Mouse (Mus musculus) limb, embryonic 13.5 days (tissue): ENCODE results near the gene Aebp2. TPM values are rescaled to one million over a fixed set of nuclear protein-coding genes. Genes with fewer than 3 reads are reported as not detected.

Experiments used
- ATAC-seq: fragments of 200-750 bp; cut with Nextera tagmentation; 2 replicates; pipeline ENCODE4 v1.8.0; 2017; ENCODE audit warnings: low read depth, moderate number of reproducible peaks, moderate TSS enrichment; ENCODE audit not compliant: low FRiP score
- H3K27ac ChIP-seq: fragments of 300-500 bp; sonication (generic); 2 replicates; pipeline ENCODE4 v1.5.1; 2015; ENCODE audit warnings: inconsistent platforms, mild to moderate bottlenecking, moderate library complexity
- H3K27me3 ChIP-seq: fragments of 300-500 bp; sonication (generic); 2 replicates; pipeline ENCODE4 v1.6.1; 2015; ENCODE audit warnings: mild to moderate bottlenecking, inconsistent platforms
- H3K36me3 ChIP-seq: fragments of 300-500 bp; sonication (generic); 2 replicates; pipeline ENCODE4 v1.6.1; 2015; ENCODE audit warnings: inconsistent platforms, mild to moderate bottlenecking, moderate library complexity
- H3K4me1 ChIP-seq: fragments of 300-500 bp; sonication (generic); 2 replicates; pipeline ENCODE4 v1.6.1; 2015; ENCODE audit warnings: inconsistent platforms
- H3K4me2 ChIP-seq: fragments of 300-500 bp; sonication (generic); replicated peaks from 2 replicates; pipeline ENCODE4 v1.6.1; 2015; ENCODE audit warnings: inconsistent platforms, mild to moderate bottlenecking, moderate library complexity
- H3K4me3 ChIP-seq: fragments of 300-500 bp; sonication (generic); 2 replicates; pipeline ENCODE4 v1.5.1; 2015; ENCODE audit warnings: moderate library complexity, mild to moderate bottlenecking, inconsistent platforms
- H3K9ac ChIP-seq: fragments of 300-500 bp; sonication (generic); 2 replicates; pipeline ENCODE4 v1.6.1; 2015; ENCODE audit warnings: mild to moderate bottlenecking, inconsistent platforms
- H3K9me3 ChIP-seq: fragments of 300-500 bp; sonication (generic); 2 replicates; pipeline ENCODE4 v1.6.1; 2016; ENCODE audit warnings: inconsistent platforms
- WGBS: fragments of 180-500 bp; shearing (Covaris S2); methylation state at CpG from one replicate; pipeline ENCODE4 v1.1.7; 2015; 5-methylcytosine and 5-hydroxymethylcytosine counted together
- polyA plus RNA-seq: library from polyadenylated mRNA; unstranded; fragments of >200 nt; fragmentation: Nextera tagmentation; extraction: Ambion mirVana; gene quantifications from 2 replicates; pipeline ENCODE4 v1.2.1, GENCODE M21; 2015

Gene Aebp2
- polyA plus RNA-seq, 1 experiment from 2014 or later = 17.7 TPM

GRCm38 (mm10) chr6:140610117-140610516 lies 12.3 kb upstream of the Aebp2 start:
- H3K4me2 ChIP-seq = no peak overlapping the region
- no peak for ATAC-seq
- 87% methylated on average over 5 of the region's 5 CpGs for whole genome bisulfite sequencing

GRCm38 (mm10) chr6:140611282-140611681 lies 11.2 kb upstream of the Aebp2 start:
- Histone ChIP-seq H3K27ac (peak overlapping the region; percentile 81), H3K27me3 (no peaks in the 10 kb centered on the region), H3K9ac (no peak overlapping the region), H3K4me1 (peaks cover 7% of the 10 kb centered on the region), H3K4me3 (no peak overlapping the region), H3K36me3 (peaks cover 5% of the 10 kb centered on the region), H3K9me3 (no peaks in the 10 kb centered on the region), H3K4me2 (no peak overlapping the region)
- WGBS = 58% methylated on average over 4 of the region's 4 CpGs
- ATAC-seq = no peak

More at GRCm38 (mm10) chr6:140610117-140610516, 12.3 kb upstream of the Aebp2 start:
- Histone ChIP-seq H3K4me1 (peaks cover 7% of the 10 kb centered on the region), H3K9me3 (no peaks in the 10 kb centered on the region), H3K4me3 (no peak overlapping the region), H3K9ac (no peak overlapping the region), H3K27ac (no peak overlapping the region), H3K27me3 (no peaks in the 10 kb centered on the region), H3K36me3 (peaks cover 5% of the 10 kb centered on the region)

GRCm38 (mm10) chr6:140611893-140612473 lies 10.5 kb upstream of the Aebp2 start:
- Histone ChIP-seq H3K4me2 (no peak overlapping the region), H3K9ac (no peak overlapping the region), H3K27me3 (no peaks in the 10 kb centered on the region), H3K27ac (peak overlapping the region; percentile 81), H3K4me1 (peaks cover 7% of the 10 kb centered on the region), H3K9me3 (no peaks in the 10 kb centered on the region), H3K4me3 (no peak overlapping the region), H3K36me3 (peaks cover 5% of the 10 kb centered on the region)
- WGBS = 77% methylated on average over 13 of the region's 13 CpGs
- ATAC-seq = no peak

DNA sequence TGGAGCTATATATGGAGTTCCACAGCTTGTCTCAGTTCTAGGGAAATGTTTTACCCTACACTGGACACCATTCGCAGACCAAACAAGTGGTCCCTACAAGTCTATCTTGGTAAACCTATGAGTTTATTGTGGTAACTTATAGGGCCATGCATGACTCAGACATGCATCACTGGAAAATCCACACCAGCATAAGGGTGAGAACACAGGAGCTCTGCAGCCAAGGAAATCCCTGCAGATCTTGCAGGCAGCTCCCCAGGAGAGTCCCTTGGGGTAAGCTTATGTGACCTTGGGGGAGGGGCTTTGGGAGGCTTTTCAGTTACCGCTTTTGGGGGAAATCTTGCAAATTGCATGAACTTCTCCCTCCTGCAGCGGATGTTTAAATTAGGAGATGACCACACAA lies 8.6 kb upstream of the Aebp2 start:
- no peak overlapping the region for H3K9ac ChIP-seq
- no peaks in the 10 kb centered on the region for H3K27me3 ChIP-seq
- no peak overlapping the region for H3K4me2 ChIP-seq
- no peak overlapping the region for H3K27ac ChIP-seq
- H3K36me3 ChIP-seq = no peaks in the 10 kb centered on the region
- WGBS = 83% methylated on average over 3 of the region's 3 CpGs
- no peak overlapping the region for H3K4me3 ChIP-seq
- H3K4me1 ChIP-seq = peaks cover 7% of the 10 kb centered on the region
- ATAC-seq = no peak
- no peaks in the 10 kb centered on the region for H3K9me3 ChIP-seq

- 88% methylated on average over 11 of the region's 11 CpGs for WGBS
- H3K9me3 ChIP-seq = no peaks in the 10 kb centered on the region
- no peak for ATAC-seq
- H3K4me3 ChIP-seq = no peak overlapping the region
- no peaks in the 10 kb centered on the region for H3K36me3 ChIP-seq
- H3K4me2 ChIP-seq = no peak overlapping the region
- no peaks in the 10 kb centered on the region for H3K27me3 ChIP-seq
- peaks cover 7% of the 10 kb centered on the region for H3K4me1 ChIP-seq
- H3K27ac ChIP-seq = no peak overlapping the region
- no peak overlapping the region for H3K9ac ChIP-seq
Observed at GRCm38 (mm10) chr6:140614711-140615110, 7.8 kb upstream of the Aebp2 start.

- no peak overlapping the region for H3K4me3 ChIP-seq
- peaks cover 15% of the 10 kb centered on the region for H3K4me1 ChIP-seq
- no peak for ATAC-seq
- H3K27ac ChIP-seq = no peak overlapping the region
- H3K27me3 ChIP-seq = no peaks in the 10 kb centered on the region
- H3K9me3 ChIP-seq = no peaks in the 10 kb centered on the region
- no peaks in the 10 kb centered on the region for H3K36me3 ChIP-seq
- H3K9ac ChIP-seq = no peak overlapping the region
- H3K4me2 ChIP-seq = no peak overlapping the region
- WGBS = 54% methylated on average over 13 of the region's 13 CpGs
Observed at GRCm38 (mm10) chr6:140620531-140621349, 1.7 kb upstream of the Aebp2 start.

GRCm38 (mm10) chr6:140621622-140622021 lies 841 bp upstream of the Aebp2 start:
- WGBS = 94% methylated on average over 1 of the region's 1 CpGs

GRCm38 (mm10) chr6:140623226-140624095 lies 998 bp downstream of the Aebp2 start:
- peak overlapping the region; percentile 98 for H3K27ac ChIP-seq
- H3K4me1 ChIP-seq = peaks cover 36% of the 10 kb centered on the region
- H3K9me3 ChIP-seq = no peaks in the 10 kb centered on the region
- peak overlapping the region; percentile 100 for H3K9ac ChIP-seq
- H3K4me3 ChIP-seq = peak overlapping the region; percentile 94
- ATAC-seq = peak; percentile 92
- H3K4me2 ChIP-seq = peak overlapping the region; percentile 81
- WGBS = under 1% methylated on average over 79 of the region's 117 CpGs
- no peaks in the 10 kb centered on the region for H3K36me3 ChIP-seq
- no peaks in the 10 kb centered on the region for H3K27me3 ChIP-seq

More at GRCm38 (mm10) chr6:140621622-140622021, 841 bp upstream of the Aebp2 start:
- H3K27ac ChIP-seq = no peak overlapping the region
- H3K36me3 ChIP-seq = no peaks in the 10 kb centered on the region
- no peak for ATAC-seq
- H3K27me3 ChIP-seq = no peaks in the 10 kb centered on the region
- H3K9me3 ChIP-seq = no peaks in the 10 kb centered on the region
- no peak overlapping the region for H3K4me2 ChIP-seq
- no peak overlapping the region for H3K9ac ChIP-seq
- no peak overlapping the region for H3K4me3 ChIP-seq
- peaks cover 24% of the 10 kb centered on the region for H3K4me1 ChIP-seq

GRCm38 (mm10) chr6:140624096-140625051 lies 1.9 kb downstream of the Aebp2 start:
- H3K27ac ChIP-seq = peak overlapping the region; percentile 98
- H3K4me1 ChIP-seq = peaks cover 39% of the 10 kb centered on the region
- no peaks in the 10 kb centered on the region for H3K9me3 ChIP-seq
- WGBS = under 1% methylated on average over 74 of the region's 80 CpGs
- H3K4me2 ChIP-seq = peak overlapping the region; percentile 81
- H3K36me3 ChIP-seq = no peaks in the 10 kb centered on the region
- no peaks in the 10 kb centered on the region for H3K27me3 ChIP-seq
- H3K9ac ChIP-seq = peak overlapping the region; percentile 100
- peak overlapping the region; percentile 94 for H3K4me3 ChIP-seq
- peak; percentile 9; the same call in 1 of the 2 replicates for ATAC-seq

DNA sequence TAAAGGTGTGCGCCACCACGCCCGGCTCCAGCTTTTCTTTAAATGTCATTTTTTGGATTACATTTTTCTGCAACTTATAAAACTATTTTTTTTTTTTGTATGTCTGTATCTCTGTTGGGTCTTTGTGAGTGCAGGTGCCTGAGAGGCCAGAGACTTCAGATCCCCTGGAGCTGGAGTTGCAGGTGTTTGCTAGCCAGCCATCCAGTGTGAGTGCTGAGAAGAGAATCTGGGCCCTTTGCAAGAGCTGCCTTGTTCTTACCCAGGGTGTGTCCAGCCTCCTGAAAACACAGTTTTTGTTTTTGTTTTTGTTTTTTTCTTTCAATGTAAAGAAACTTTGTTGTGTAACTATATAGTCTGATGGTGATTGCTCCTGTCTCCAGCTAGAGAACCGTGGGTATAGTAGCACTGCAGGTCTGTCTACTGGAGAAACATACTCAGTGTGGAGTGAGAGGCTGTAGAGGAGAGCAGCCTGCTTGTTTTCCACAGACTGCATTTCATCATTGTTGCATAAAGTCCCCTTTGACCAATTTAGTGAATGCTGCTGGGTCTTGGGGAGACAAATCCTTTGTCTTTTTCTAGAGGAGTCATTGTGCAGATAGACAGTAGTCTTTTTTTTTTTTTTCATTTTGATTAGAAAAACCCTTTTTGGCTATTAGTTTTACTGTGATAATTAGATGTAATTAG lies 6.9 kb downstream of the Aebp2 start:
- Histone ChIP-seq H3K4me3 (no peak overlapping the region), H3K27ac (no peak overlapping the region), H3K9me3 (no peaks in the 10 kb centered on the region), H3K4me1 (peaks cover 43% of the 10 kb centered on the region), H3K27me3 (no peaks in the 10 kb centered on the region), H3K9ac (no peak overlapping the region), H3K36me3 (peaks cover 7% of the 10 kb centered on the region), H3K4me2 (no peak overlapping the region)
- no peak for ATAC-seq
- WGBS = 89% methylated on average over 4 of the region's 4 CpGs

- H3K4me2 ChIP-seq = no peak overlapping the region
- H3K4me1 ChIP-seq = peaks cover 40% of the 10 kb centered on the region
- WGBS = 73% methylated on average over 4 of the region's 4 CpGs
- no peak overlapping the region for H3K4me3 ChIP-seq
- H3K36me3 ChIP-seq = peaks cover 16% of the 10 kb centered on the region
- H3K27me3 ChIP-seq = no peaks in the 10 kb centered on the region
- H3K9ac ChIP-seq = no peak overlapping the region
- ATAC-seq = no peak
- no peak overlapping the region for H3K27ac ChIP-seq
- H3K9me3 ChIP-seq = no peaks in the 10 kb centered on the region
Observed at GRCm38 (mm10) chr6:140630306-140630705, 7.8 kb downstream of the Aebp2 start.
